Mouse (Mus musculus) MEL (cell line): ENCODE data around the gene Aox4. TPM values are rescaled to one million over a fixed set of nuclear protein-coding genes. Genes with fewer than 3 reads are reported as not detected.

Source experiments
- DNase-seq: peaks from one replicate; pipeline ENCODE4 v3.0.0; 2011; ENCODE audit warnings: low read depth, low spot score
- H3K27ac ChIP-seq: 2 replicates; pipeline ENCODE4 v1.5.1; 2012; ENCODE audit warnings: low read depth, mild to moderate bottlenecking, control low read depth, low read length, moderate library complexity; ENCODE audit not compliant: control insufficient read depth
- H3K27me3 ChIP-seq, 2 experiments: fragments of 150-350 bp in 1 of 2; sonication (generic) in 1 of 2; 2 replicates each; pipeline ENCODE4 v1.6.1; 2012; ENCODE audit warnings: low read length in 2 of 2, mild to moderate bottlenecking in 2 of 2, improper control_type of control experiment in 1 of 2, moderate library complexity in 1 of 2; ENCODE audit not compliant: insufficient read depth in 2 of 2, control insufficient read depth in 1 of 2
- H3K36me3 ChIP-seq, 2 experiments: 2 replicates each; pipeline ENCODE4 v1.6.1; 2012 to 2014; ENCODE audit warnings: low read length in 2 of 2, improper control_type of control experiment in 1 of 2, inconsistent platforms in 1 of 2, mild to moderate bottlenecking in 1 of 2; ENCODE audit not compliant: insufficient read depth in 2 of 2, control insufficient read depth in 1 of 2
- H3K4me1 ChIP-seq, 2 experiments: fragments of 150-350 bp in 1 of 2; sonication (generic) in 1 of 2; 2 replicates each; pipeline ENCODE4 v1.6.1; 2012; ENCODE audit warnings: low read length in 2 of 2, improper control_type of control experiment in 1 of 2, mild to moderate bottlenecking in 1 of 2; ENCODE audit not compliant: insufficient read depth in 2 of 2, control insufficient read depth in 1 of 2
- H3K4me3 ChIP-seq, 2 experiments: fragments of 150-350 bp in 1 of 2; sonication (generic) in 1 of 2; 2 replicates each; pipeline ENCODE4 v1.5.1; 2012; ENCODE audit warnings: low read depth in 2 of 2, low read length in 2 of 2, mild to moderate bottlenecking in 2 of 2, moderate library complexity in 2 of 2, control low read depth in 1 of 2, improper control_type of control experiment in 1 of 2; ENCODE audit not compliant: control insufficient read depth in 1 of 2, insufficient read depth in 1 of 2
- H3K79me2 ChIP-seq: 2 replicates; pipeline ENCODE4 v1.6.1; 2012; ENCODE audit warnings: mild to moderate bottlenecking, low read length, moderate library complexity; ENCODE audit not compliant: control insufficient read depth, poor library complexity, insufficient read depth
- H3K9ac ChIP-seq: 2 replicates; pipeline ENCODE4 v1.6.1; 2012; ENCODE audit warnings: low read depth, mild to moderate bottlenecking, control low read depth, low read length, moderate library complexity; ENCODE audit not compliant: control insufficient read depth, poor library complexity, severe bottlenecking
- H3K9me3 ChIP-seq: fragments of 150-350 bp; sonication (generic); replicated peaks from 2 replicates; pipeline ENCODE4 v1.6.1; 2012; ENCODE audit warnings: mild to moderate bottlenecking, low read length, improper control_type of control experiment, moderate library complexity; ENCODE audit not compliant: insufficient read depth
- BHLHE40 ChIP-seq: IDR thresholded peaks from 2 replicates; pipeline ENCODE4 v1.6.1; 2012; ENCODE audit warnings: low read depth, mild to moderate bottlenecking, inconsistent platforms, low read length, improper control_type of control experiment, borderline replicate concordance
- CHD1 ChIP-seq: IDR thresholded peaks from 2 replicates; pipeline ENCODE4 v1.6.1; 2012; ENCODE audit warnings: low read depth, mild to moderate bottlenecking, inconsistent platforms, low read length, improper control_type of control experiment
- CTCF ChIP-seq, 3 experiments: IDR thresholded peaks in 2 of 3; conservative IDR thresholded peaks in 1 of 3; 2 replicates each; pipeline ENCODE4 v1.5.1; 2011 to 2012; ENCODE audit warnings: low read length in 3 of 3, low read depth in 2 of 3, mild to moderate bottlenecking in 2 of 3, improper control_type of control experiment in 1 of 3, inconsistent platforms in 1 of 3, mixed read lengths in 1 of 3, moderate library complexity in 1 of 3; ENCODE audit not compliant: control insufficient read depth in 1 of 3, insufficient read depth in 1 of 3, poor library complexity in 1 of 3, severe bottlenecking in 1 of 3
- ELF1 ChIP-seq: IDR thresholded peaks from 2 replicates; pipeline ENCODE4 v1.6.1; 2014; ENCODE audit warnings: low read depth, mild to moderate bottlenecking, inconsistent platforms, low read length, improper control_type of control experiment, moderate library complexity
- EP300 ChIP-seq, 2 experiments: IDR thresholded peaks; 2 replicates each; pipeline ENCODE4 v1.6.1; 2011; ENCODE audit warnings: improper control_type of control experiment in 2 of 2, low read length in 2 of 2, low read depth in 1 of 2, mild to moderate bottlenecking in 1 of 2
- GABPA ChIP-seq: IDR thresholded peaks from 2 replicates; pipeline ENCODE4 v1.6.1; 2012; ENCODE audit warnings: low read depth, mild to moderate bottlenecking, inconsistent platforms, low read length, improper control_type of control experiment, moderate library complexity
- GATA1 ChIP-seq: IDR thresholded peaks from 2 replicates; pipeline ENCODE4 v1.6.1; 2011; ENCODE audit warnings: low read depth, low read length, improper control_type of control experiment
- MAFK ChIP-seq: IDR thresholded peaks from 2 replicates; pipeline ENCODE4 v1.6.1; 2011; ENCODE audit warnings: low read depth, mild to moderate bottlenecking, low read length, improper control_type of control experiment, borderline replicate concordance
- MEF2A ChIP-seq: IDR thresholded peaks from 2 replicates; pipeline ENCODE4 v1.6.1; 2014; ENCODE audit warnings: low read depth, mild to moderate bottlenecking, inconsistent platforms, low read length, improper control_type of control experiment; ENCODE audit not compliant: poor library complexity, insufficient replicate concordance, severe bottlenecking; ENCODE audit errors: extremely low read depth
- MYB ChIP-seq: IDR thresholded peaks from 2 replicates; pipeline ENCODE4 v1.6.1; 2011; ENCODE audit warnings: mild to moderate bottlenecking, low read depth, low read length, improper control_type of control experiment
- NELFE ChIP-seq: IDR thresholded peaks from 2 replicates; pipeline ENCODE4 v1.6.1; 2011; ENCODE audit warnings: low read depth, low read length, improper control_type of control experiment
- POLR2A ChIP-seq, 2 experiments: IDR thresholded peaks; 2 replicates each; pipeline ENCODE4 v1.6.1; 2011 to 2012; ENCODE audit warnings: low read length in 2 of 2, mild to moderate bottlenecking in 2 of 2, control low read depth in 1 of 2, improper control_type of control experiment in 1 of 2, low read depth in 1 of 2, moderate library complexity in 1 of 2; ENCODE audit not compliant: control insufficient read depth in 1 of 2, insufficient read depth in 1 of 2, poor library complexity in 1 of 2
- POLR2AphosphoS2 ChIP-seq: IDR thresholded peaks from 2 replicates; pipeline ENCODE4 v1.6.1; 2011; ENCODE audit warnings: low read length, improper control_type of control experiment
- POLR2AphosphoS5 ChIP-seq: IDR thresholded peaks from 2 replicates; pipeline ENCODE4 v1.6.1; 2012; ENCODE audit warnings: low read depth, borderline replicate concordance, mild to moderate bottlenecking, inconsistent platforms, low read length, moderate library complexity, mixed read lengths
- RAD21 ChIP-seq: IDR thresholded peaks from 2 replicates; pipeline ENCODE4 v1.6.1; 2011; ENCODE audit warnings: mild to moderate bottlenecking, low read depth, low read length, improper control_type of control experiment
- RCOR1 ChIP-seq: IDR thresholded peaks from 2 replicates; pipeline ENCODE4 v1.6.1; 2012; ENCODE audit warnings: low read depth, mild to moderate bottlenecking, inconsistent platforms, low read length, improper control_type of control experiment
- SIN3A ChIP-seq: IDR thresholded peaks from 2 replicates; pipeline ENCODE4 v1.6.1; 2012; ENCODE audit warnings: low read length, improper control_type of control experiment, inconsistent platforms
- SMC3 ChIP-seq: IDR thresholded peaks from 2 replicates; pipeline ENCODE4 v1.6.1; 2011; ENCODE audit warnings: low read depth, low read length, improper control_type of control experiment
- TAL1 ChIP-seq: IDR thresholded peaks from 2 replicates; pipeline ENCODE4 v1.6.1; 2012; ENCODE audit warnings: mild to moderate bottlenecking, inconsistent platforms, low read length, moderate library complexity, mixed read lengths
- USF1 ChIP-seq: IDR thresholded peaks from 2 replicates; pipeline ENCODE4 v1.6.1; 2014; ENCODE audit warnings: low read depth, mild to moderate bottlenecking, inconsistent platforms, low read length, improper control_type of control experiment, moderate library complexity
- ZMIZ1 ChIP-seq: IDR thresholded peaks from 2 replicates; pipeline ENCODE4 v1.6.1; 2012; ENCODE audit warnings: low read depth, mild to moderate bottlenecking, inconsistent platforms, low read length, improper control_type of control experiment, moderate library complexity
- polyA plus RNA-seq, 2 experiments: library from polyadenylated mRNA; stranded (reverse) in 1 of 2; unstranded in 1 of 2; fragments of >175 nt in 1 of 2; fragments of >200 nt in 1 of 2; gene quantifications; 2 replicates each; pipeline versions ENCODE4 v1.2.1 to v1.2.4; 2012; ENCODE audit warnings: low replicate concordance in 2 of 2, low read depth in 1 of 2; ENCODE audit not compliant: insufficient read length in 2 of 2, insufficient read depth in 1 of 2, missing spikeins in 1 of 2
- total RNA-seq: library from RNA; depleted of rRNA; stranded (reverse); fragments of 300-350 nt; gene quantifications from 2 replicates; pipeline ENCODE4 v1.2.3, GENCODE M21; 2012

The Aox4 gene
- total and polyA plus RNA-seq, 3 experiments, result not detected

GRCm38 (mm10) chr1:58195541-58195940 lies 14.7 kb upstream of the Aox4 start:
- no peak overlapping the region for H3K27ac ChIP-seq
- no peaks in the 10 kb centered on the region for H3K9me3 ChIP-seq
- no peak overlapping the region for H3K9ac ChIP-seq
- no peaks in the 10 kb centered on the region for H3K27me3 ChIP-seq
- no peak for DNase-seq
- TF ChIP-seq SMC3 (no peak), POLR2AphosphoS5 (no peak), SIN3A (no peak), CHD1 (no peak), NELFE (no peak), POLR2A (IDR thresholded peaks at IDR 0.05; ENCODE audit: control insufficient read depth in 1 of 2, insufficient read depth in 1 of 2, low read depth in 1 of 2, low read length in 2 of 2, poor library complexity in 1 of 2) (no peak), MEF2A (no peak), MYB (no peak), TAL1 (no peak)
- H3K36me3 ChIP-seq, result no peaks in the 10 kb centered on the region
- no peak overlapping the region for H3K4me3 ChIP-seq
- no peaks in the 10 kb centered on the region for H3K79me2 ChIP-seq
- H3K4me1 ChIP-seq, result no peaks in the 10 kb centered on the region

- no peak for TF ChIP-seq ZMIZ1
- no peak for TF ChIP-seq POLR2AphosphoS5
- no peak for TF ChIP-seq EP300 (IDR thresholded peaks at IDR 0.05; ENCODE audit: low read depth in 1 of 2, low read length in 2 of 2)
- no peak for TF ChIP-seq RCOR1
- no peak for TF ChIP-seq BHLHE40
- TF ChIP-seq CTCF (IDR thresholded peaks at IDR 0.05 in 2 of 3, conservative IDR thresholded peaks at IDR 0.05 in 1 of 3; ENCODE audit: control insufficient read depth in 1 of 3, insufficient read depth in 1 of 3, low read depth in 2 of 3, low read length in 3 of 3, poor library complexity in 1 of 3, severe bottlenecking in 1 of 3), result no peak
- TF ChIP-seq MAFK, result no peak
- TF ChIP-seq SMC3, result no peak
- TF ChIP-seq POLR2AphosphoS2, result no peak
- no peak for TF ChIP-seq TAL1
- TF ChIP-seq NELFE, result no peak
- no peak for TF ChIP-seq ELF1
- no peak for TF ChIP-seq GATA1
- no peak for TF ChIP-seq RAD21
- TF ChIP-seq POLR2A (IDR thresholded peaks at IDR 0.05; ENCODE audit: control insufficient read depth in 1 of 2, insufficient read depth in 1 of 2, low read depth in 1 of 2, low read length in 2 of 2, poor library complexity in 1 of 2), result no peak
- no peak for TF ChIP-seq GABPA
- no peak for TF ChIP-seq USF1
- TF ChIP-seq MYB, result no peak
- no peak overlapping the region for H3K9ac ChIP-seq
- no peaks in the 10 kb centered on the region for H3K9me3 ChIP-seq
- no peaks in the 10 kb centered on the region for H3K36me3 ChIP-seq
- H3K4me3 ChIP-seq, result no peak overlapping the region
- H3K27ac ChIP-seq, result no peak overlapping the region
- H3K4me1 ChIP-seq, result no peaks in the 10 kb centered on the region
- no peaks in the 10 kb centered on the region for H3K79me2 ChIP-seq
- H3K27me3 ChIP-seq, result no peaks in the 10 kb centered on the region; a peak in 1 of 4 replicates
- DNase-seq, result no peak
Measured at GRCm38 (mm10) chr1:58197023-58197422, 13.2 kb upstream of the Aox4 start.
